Mouse (Mus musculus) cerebellum, adult 9-10 months (tissue): ENCODE results near the gene Wipf3.

Experiments used
- DNase-seq: peaks from one replicate; pipeline ENCODE4 v3.0.0; 2022

Gene Wipf3

GRCm38 (mm10) chr6:54538773-54539173, 109.4 kb downstream of the Wipf3 start:
- DNase-seq = peak; percentile 81

DNA sequence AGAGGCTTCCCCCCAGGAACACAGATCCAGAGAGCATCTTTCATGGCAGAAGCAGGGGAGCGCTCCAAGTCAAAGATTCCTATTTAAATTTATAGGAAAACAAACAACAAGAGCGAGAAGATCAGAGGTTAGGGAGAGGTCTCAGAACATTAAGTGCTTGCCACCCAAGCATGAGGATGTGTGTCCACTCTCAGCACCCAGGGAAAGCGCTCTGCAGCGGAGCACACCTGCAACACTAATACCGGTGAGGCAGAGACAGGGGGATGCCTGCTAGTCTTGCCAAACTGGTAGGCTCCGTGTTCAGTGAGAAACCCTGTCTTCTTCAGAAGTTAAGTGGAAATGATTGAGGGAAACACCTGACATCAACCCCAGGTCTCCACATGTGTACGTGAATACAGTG, 110.0 kb downstream of the Wipf3 start:
- DNase-seq = no peak

DNA sequence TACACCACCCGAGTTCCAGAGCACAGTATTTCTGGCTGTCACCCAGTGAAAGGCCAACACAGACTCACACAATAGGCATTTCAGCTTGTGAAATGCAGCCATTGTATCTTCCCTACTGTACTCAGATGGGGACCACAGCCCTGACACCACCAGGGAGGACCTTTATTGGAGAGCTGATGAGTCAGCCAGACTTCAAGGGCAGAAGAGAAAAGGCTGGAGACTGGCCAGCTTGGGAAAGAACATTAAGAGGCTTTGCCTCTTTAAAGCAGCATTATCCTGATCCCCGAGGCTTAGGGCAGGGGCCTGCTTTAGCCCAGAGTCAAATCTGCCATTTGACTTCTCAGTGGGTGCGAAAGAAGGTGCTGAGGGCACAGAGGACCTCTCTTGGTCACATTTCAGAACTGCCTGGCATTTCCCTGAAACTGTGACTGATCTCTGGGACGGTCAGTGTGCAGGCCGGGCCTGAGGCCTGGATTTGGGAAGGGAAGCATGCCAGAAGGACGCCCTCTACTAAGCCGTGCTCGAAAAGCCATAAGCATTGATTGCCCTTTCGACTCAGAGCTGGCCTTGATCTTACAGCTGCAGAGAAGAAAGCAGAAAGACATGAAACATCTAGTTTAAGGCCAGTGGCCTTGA, 111.0 kb downstream of the Wipf3 start:
- DNase-seq = peak; percentile 65

GRCm38 (mm10) chr6:54542836-54543235, 113.4 kb downstream of the Wipf3 start:
- DNase-seq = no peak

GRCm38 (mm10) chr6:54543646-54544045, 114.2 kb downstream of the Wipf3 start:
- DNase-seq = no peak

- DNase-seq = peak; percentile 78
Observed at GRCm38 (mm10) chr6:54548314-54549019, 119.1 kb downstream of the Wipf3 start.

GRCm38 (mm10) chr6:54549311-54549710, 119.9 kb downstream of the Wipf3 start:
- no peak for DNase-seq

DNA sequence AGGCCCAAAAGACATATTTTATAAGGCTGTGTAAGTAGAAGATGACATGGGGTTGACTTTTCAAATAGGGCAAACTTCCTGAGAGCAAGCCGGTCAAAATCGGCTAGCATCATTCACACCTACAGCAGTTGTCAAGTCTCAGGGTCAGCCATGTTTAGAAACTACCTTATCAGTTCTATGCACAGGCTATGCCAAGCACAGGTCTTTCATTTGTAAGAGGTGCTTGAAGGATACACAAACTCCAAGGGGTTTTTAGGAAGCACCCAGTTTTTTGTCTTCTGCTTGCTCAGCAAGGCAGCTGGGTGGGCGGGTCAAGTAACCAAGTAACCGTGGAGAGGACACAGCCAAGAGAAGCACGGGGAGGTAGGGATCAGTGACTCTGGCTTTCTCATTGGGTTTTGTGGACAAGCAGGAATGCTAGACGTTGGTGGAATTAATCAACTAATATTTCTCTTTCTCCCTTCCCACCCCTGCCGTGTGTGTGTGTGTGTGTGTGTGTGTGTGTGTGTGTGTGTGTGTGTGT, 121.5 kb downstream of the Wipf3 start:
- DNase-seq = no peak

- no peak for DNase-seq
Observed at GRCm38 (mm10) chr6:54552721-54553413, 123.5 kb downstream of the Wipf3 start.
